8 mouse cellular contexts compared by ENCODE assay signal in the genomic region with DNA sequence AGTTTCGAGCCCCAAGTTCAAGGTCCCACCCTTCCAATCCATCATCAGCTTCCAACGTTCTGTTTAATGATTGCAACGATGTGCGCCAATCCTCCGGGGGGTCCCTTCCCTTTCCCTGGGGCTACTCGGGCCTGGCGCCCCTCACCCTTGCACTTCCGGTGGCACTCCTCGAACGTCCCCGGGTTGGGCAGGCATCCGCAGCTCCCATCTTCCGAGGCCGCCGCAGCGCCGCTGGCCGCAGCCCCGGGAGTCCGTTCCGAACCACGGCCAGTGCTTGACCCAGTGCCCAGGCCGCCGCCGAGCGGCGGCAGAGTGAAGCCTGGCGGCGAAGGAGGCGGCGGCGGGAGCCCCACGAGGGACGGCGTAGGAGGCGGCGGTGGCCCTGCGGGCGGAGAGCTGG. TPM values are rescaled to one million over a fixed set of nuclear protein-coding genes. Genes with fewer than 3 reads are reported as not detected.
DNase-seq lines count a peak whose midpoint lies in the region; ATAC-seq and TF ChIP-seq lines count a peak whose summit lies in the region.

No protein-coding gene starts in this region.

- under 1% methylated on average over 39 of the region's 39 CpGs for WGBS in kidney, embryonic 16.5 days
- WGBS in hindbrain, embryonic 13.5 days = 1% methylated on average over 39 of the region's 39 CpGs
- under 1% methylated on average over 39 of the region's 39 CpGs for WGBS in midbrain, embryonic 14.5 days

- TF ChIP-seq CTCF in cortical plate, adult 2 months (IDR thresholded peaks at IDR 0.05; ENCODE audit: extremely low read depth, insufficient read depth, low read length) = no peak

- H3K4me2 ChIP-seq in kidney, embryonic 16.5 days (replicated peaks; ENCODE audit: low read depth, low read length) = peak overlapping the region; percentile 79
- peak overlapping the region; percentile 98 for H3K4me2 ChIP-seq in hindbrain, embryonic 13.5 days
- H3K4me2 ChIP-seq in midbrain, embryonic 14.5 days (ENCODE audit: low read length) = peak overlapping the region; percentile 98

- H3K27me3 ChIP-seq in kidney, embryonic 16.5 days (ENCODE audit: insufficient read depth, low read length) = no peaks in the 10 kb centered on the region
- no peaks in the 10 kb centered on the region for H3K27me3 ChIP-seq in hindbrain, embryonic 13.5 days
- H3K27me3 ChIP-seq in midbrain, embryonic 14.5 days (ENCODE audit: control insufficient read depth, insufficient read depth, low read length) = no peaks in the 10 kb centered on the region

- H3K9ac ChIP-seq in kidney, embryonic 16.5 days (replicated peaks; ENCODE audit: low read length) = peak overlapping the region; percentile 95
- peak overlapping the region; percentile 98 for H3K9ac ChIP-seq in hindbrain, embryonic 13.5 days
- peak overlapping the region; percentile 92 for H3K9ac ChIP-seq in midbrain, embryonic 14.5 days (replicated peaks; ENCODE audit: low read length)

- H3K9me3 ChIP-seq in kidney, embryonic 16.5 days (ENCODE audit: low read length) = no peaks in the 10 kb centered on the region
- no peaks in the 10 kb centered on the region for H3K9me3 ChIP-seq in hindbrain, embryonic 13.5 days
- no peaks in the 10 kb centered on the region for H3K9me3 ChIP-seq in midbrain, embryonic 14.5 days (ENCODE audit: control insufficient read depth, low read length)

- ATAC-seq in kidney, embryonic 16.5 days (ENCODE audit: low FRiP score, low TSS enrichment) = no peak
- no peak; the same call in none of the 2 replicates for ATAC-seq in hindbrain, embryonic 13.5 days (ENCODE audit: low FRiP score)
- ATAC-seq in midbrain, embryonic 14.5 days (ENCODE audit: low FRiP score, low TSS enrichment) = no peak

- no peak for DNase-seq in kidney, postnatal 25 days
- DNase-seq in midbrain, embryonic 14.5 days = no peak
- DNase-seq in urinary bladder, postnatal 10 days (ENCODE audit: low spot score) = no peak
- no peak for DNase-seq in cerebellum, postnatal 25 days
- DNase-seq in adipocyte (ENCODE audit: low spot score) = no peak

- peak overlapping the region; percentile 64 for H3K27ac ChIP-seq in kidney, embryonic 16.5 days (ENCODE audit: low read length)
- no peak overlapping the region for H3K27ac ChIP-seq in cortical plate, adult 2 months (ENCODE audit: insufficient read depth, low read length)
- H3K27ac ChIP-seq in hindbrain, embryonic 13.5 days = peak overlapping the region; percentile 84
- peak overlapping the region; percentile 72 for H3K27ac ChIP-seq in midbrain, embryonic 14.5 days (replicated peaks; ENCODE audit: low read depth, low read length)

- H3K36me3 ChIP-seq in kidney, embryonic 16.5 days (ENCODE audit: insufficient read depth, low read length) = peaks cover 55% of the 10 kb centered on the region
- peaks cover 45% of the 10 kb centered on the region for H3K36me3 ChIP-seq in hindbrain, embryonic 13.5 days
- peaks cover 30% of the 10 kb centered on the region for H3K36me3 ChIP-seq in midbrain, embryonic 14.5 days (ENCODE audit: control insufficient read depth, insufficient read depth, low read length)

- H3K4me3 ChIP-seq in kidney, embryonic 16.5 days (ENCODE audit: low read length) = peak overlapping the region; percentile 81
- peak overlapping the region; percentile 44 for H3K4me3 ChIP-seq in cortical plate, adult 2 months (ENCODE audit: insufficient read depth, low read length)
- H3K4me3 ChIP-seq in hindbrain, embryonic 13.5 days = peak overlapping the region; percentile 97
- peak overlapping the region; percentile 96 for H3K4me3 ChIP-seq in midbrain, embryonic 14.5 days (replicated peaks; ENCODE audit: low read depth, low read length)

- no peak for TF ChIP-seq POLR2A in cortical plate, adult 2 months (IDR thresholded peaks at IDR 0.05; ENCODE audit: extremely low read depth, insufficient read depth, low read length)

- peaks cover 22% of the 10 kb centered on the region for H3K4me1 ChIP-seq in kidney, embryonic 16.5 days (ENCODE audit: insufficient read depth, low read length)
- no peaks in the 10 kb centered on the region for H3K4me1 ChIP-seq in cortical plate, adult 2 months (ENCODE audit: control insufficient read depth, insufficient read depth, low read length)
- peaks cover 26% of the 10 kb centered on the region for H3K4me1 ChIP-seq in hindbrain, embryonic 13.5 days (replicated peaks)
- peaks cover 15% of the 10 kb centered on the region for H3K4me1 ChIP-seq in midbrain, embryonic 14.5 days (ENCODE audit: control insufficient read depth, insufficient read depth, low read length)

RNA-seq across cellular contexts. Expression of a gene that starts 0.4 kb away (rescaled TPM):
- 136 and 153 TPM in 2 replicates for polyA plus RNA-seq in kidney, embryonic 16.5 days (2015; fragmentation: Nextera tagmentation; extraction: Ambion mirVana)
- 108 TPM in 2 replicates for polyA plus RNA-seq in cortical plate, adult 2 months (2012; rRNA removed)
- 119 and 124 TPM in 2 replicates for polyA plus RNA-seq in hindbrain, embryonic 13.5 days (2015; fragmentation: Nextera tagmentation; extraction: Ambion mirVana)
- polyA plus RNA-seq in midbrain, embryonic 14.5 days (2014; fragmentation: Nextera tagmentation; extraction: Ambion mirVana) = 120 and 121 TPM in 2 replicates

RNA-seq across cellular contexts. Expression of a gene that starts 15.8 kb away (rescaled TPM):
- 291 and 312 TPM in 2 replicates for polyA plus RNA-seq in kidney, embryonic 16.5 days (2015; fragmentation: Nextera tagmentation; extraction: Ambion mirVana)
- polyA plus RNA-seq in cortical plate, adult 2 months (2012; rRNA removed) = 4,294 and 4,561 TPM in 2 replicates
- polyA plus RNA-seq in hindbrain, embryonic 13.5 days (2015; fragmentation: Nextera tagmentation; extraction: Ambion mirVana) = 339 and 374 TPM in 2 replicates
- polyA plus RNA-seq in midbrain, embryonic 14.5 days (2014; fragmentation: Nextera tagmentation; extraction: Ambion mirVana) = 163 and 265 TPM in 2 replicates

RNA-seq across cellular contexts. Expression of a gene that starts 22.4 kb away (rescaled TPM):
- polyA plus RNA-seq in kidney, embryonic 16.5 days (2015; fragmentation: Nextera tagmentation; extraction: Ambion mirVana) = 13.4 and 16.1 TPM in 2 replicates
- 1.3 and 1.4 TPM in 2 replicates for polyA plus RNA-seq in cortical plate, adult 2 months (2012; rRNA removed)
- 2.7 and 3.8 TPM in 2 replicates for polyA plus RNA-seq in hindbrain, embryonic 13.5 days (2015; fragmentation: Nextera tagmentation; extraction: Ambion mirVana)
- 1.7 and 2.0 TPM in 2 replicates for polyA plus RNA-seq in midbrain, embryonic 14.5 days (2014; fragmentation: Nextera tagmentation; extraction: Ambion mirVana)

RNA-seq across cellular contexts. Expression of a gene that starts 33.6 kb away (rescaled TPM):
- 1.6 and 2.2 TPM in 2 replicates for polyA plus RNA-seq in kidney, embryonic 16.5 days (2015; fragmentation: Nextera tagmentation; extraction: Ambion mirVana)
- polyA plus RNA-seq in cortical plate, adult 2 months (2012; rRNA removed) = not detected in 2 replicates
- 0.12 TPM in 1 of 2 replicates, not detected in the other for polyA plus RNA-seq in hindbrain, embryonic 13.5 days (2015; fragmentation: Nextera tagmentation; extraction: Ambion mirVana)
- polyA plus RNA-seq in midbrain, embryonic 14.5 days (2014; fragmentation: Nextera tagmentation; extraction: Ambion mirVana) = not detected in 2 replicates

RNA-seq across cellular contexts. Expression of a gene that starts 33.6 kb away (rescaled TPM):
- 1.1 TPM in 1 of 2 replicates, not detected in the other for polyA plus RNA-seq in kidney, embryonic 16.5 days (2015; fragmentation: Nextera tagmentation; extraction: Ambion mirVana)
- polyA plus RNA-seq in cortical plate, adult 2 months (2012; rRNA removed) = not detected in 2 replicates
- not detected in 2 replicates for polyA plus RNA-seq in hindbrain, embryonic 13.5 days (2015; fragmentation: Nextera tagmentation; extraction: Ambion mirVana)
- polyA plus RNA-seq in midbrain, embryonic 14.5 days (2014; fragmentation: Nextera tagmentation; extraction: Ambion mirVana) = not detected in 2 replicates

Comparison
In these comparisons a context has a peak if more than half of its experiments do, and no peak if none do; other contexts are left out.
1. H3K4me3 ChIP-seq: peak in every context shown above with its lines; median percentile 97 in hindbrain, embryonic 13.5 days; 96 in midbrain, embryonic 14.5 days; 81 in kidney, embryonic 16.5 days; 44 in cortical plate, adult 2 months.
2. RNA of a gene that starts 15.8 kb away (polyA plus RNA-seq): 4,294 to 4,561 TPM in cortical plate, adult 2 months; 339 to 374 TPM in hindbrain, embryonic 13.5 days, 291 to 312 TPM in kidney, embryonic 16.5 days and 163 to 265 TPM in midbrain, embryonic 14.5 days; every median in the first group is over 10 times any median in the second.
3. Peak in every context shown above with its lines, with median percentiles within 50 percentile points of each other: H3K4me2 ChIP-seq and H3K9ac ChIP-seq.